Mouse (Mus musculus): Measurements from ENCODE around the gene Abtb1. TPM values are rescaled to one million over a fixed set of nuclear protein-coding genes. Genes with fewer than 3 reads are reported as not detected.

Abtb1 gene
- total RNA-seq, 2 experiments from 2014 or later = 34.8 to 35.3 TPM

Other genes with a start within 250 kb of the Abtb1 start
- under 1 TPM; 0.23 to 0.55 TPM for gene Kbtbd12, start 204.0 kb downstream of the Abtb1 start, total RNA-seq (2021)
- gene Mgll, start 117.6 kb downstream of the Abtb1 start, total RNA-seq (2021) = 100 to 1,000 TPM; 185 to 205 TPM
- 100 to 1,000 TPM; 173 to 180 TPM for gene Podxl2, start 33.1 kb upstream of the Abtb1 start, total RNA-seq (2021)
- 1 to 10 TPM; 3.2 to 4.9 TPM for gene Mcm2, start 56.8 kb upstream of the Abtb1 start, total RNA-seq (2021)
- 10 to 100 TPM; 39.2 to 46.8 TPM for gene Tpra1, start 60.3 kb upstream of the Abtb1 start, total RNA-seq (2021)